Mouse (Mus musculus) G1E (cell line): ENCODE measurements around the gene Midn.

Source experiments
- CTCF ChIP-seq: IDR thresholded peaks from 2 replicates; pipeline ENCODE4 v1.5.1; 2012; ENCODE audit warnings: low read depth, low read length, inconsistent platforms, mixed read lengths
- GATA2 ChIP-seq: IDR thresholded peaks from 2 replicates; pipeline ENCODE4 v1.6.1; 2012; ENCODE audit warnings: low read depth, low read length, inconsistent platforms, borderline replicate concordance

DNA sequence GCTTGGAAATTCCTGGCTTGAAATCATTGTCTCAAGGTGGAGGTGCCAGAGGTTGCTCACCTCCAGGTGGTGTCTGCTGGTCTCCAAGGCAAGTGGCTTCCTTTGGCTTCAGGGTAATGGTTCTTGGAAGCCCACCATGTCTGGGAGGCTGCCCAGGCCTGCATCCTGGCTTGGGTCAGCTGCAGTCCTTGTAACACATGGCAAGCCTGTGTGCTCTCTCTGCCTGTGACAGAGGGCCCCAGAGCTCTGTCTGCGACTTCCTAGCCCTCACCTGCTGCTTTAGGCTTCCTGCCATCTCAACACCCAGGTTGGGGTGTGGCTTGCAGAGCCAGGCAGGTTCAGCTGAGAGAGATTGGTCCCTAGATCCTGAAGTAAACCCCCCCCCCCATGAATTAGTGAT, 30.3 kb upstream of the Midn start:
- TF ChIP-seq CTCF (no peak), GATA2 (no peak)
